Mouse (Mus musculus) heart, postnatal 0 days (tissue): Measurements from ENCODE around the gene Gpr65.

ENCODE experiments used
- CTCF ChIP-seq: IDR thresholded peaks from 2 replicates; pipeline ENCODE4 v1.5.1; 2016; ENCODE audit warnings: antibody characterized with exemption, control low read depth, low read depth
- EP300 ChIP-seq: IDR thresholded peaks from 2 replicates; pipeline ENCODE4 v1.6.1; 2016; ENCODE audit warnings: antibody characterized with exemption, low read depth

DNA sequence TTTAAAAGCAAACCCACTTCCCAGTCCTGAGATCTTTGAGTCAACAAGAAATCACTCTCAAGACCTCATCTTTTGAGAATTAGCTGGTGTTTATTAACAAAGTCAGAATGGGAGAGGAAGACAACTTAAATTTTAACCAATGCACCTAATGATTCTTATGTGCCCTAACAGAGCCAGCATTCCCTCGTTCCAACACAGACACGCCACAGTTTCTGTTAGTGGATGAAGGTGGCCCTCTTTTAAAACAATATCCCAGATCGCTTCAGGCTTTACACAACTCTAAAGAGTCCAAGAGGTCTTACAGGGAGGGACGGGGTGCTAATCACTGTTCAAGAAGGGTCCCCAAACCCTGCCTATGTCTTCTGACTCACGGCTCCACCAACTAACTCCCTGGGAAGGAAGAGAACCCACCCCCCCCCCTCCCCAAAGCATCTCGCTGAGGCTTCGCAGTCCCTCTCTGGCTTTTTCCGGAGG, 10.0 kb upstream of the Gpr65 start:
- TF ChIP-seq EP300 (no peak), CTCF (no peak)
